Mouse (Mus musculus): ENCODE results near the gene Atp1a4.

Atp1a4 gene
- long read RNA-seq, experiment 1, partial matches to known transcripts, result 1 of 1 reads
- long read RNA-seq, experiment 1, other reads (novel, unspliced or antisense), result 0 of 1 reads
- long read RNA-seq, experiment 2, partial matches to known transcripts, result 1 of 1 reads
- long read RNA-seq, experiment 2, other reads (novel, unspliced or antisense), result 0 of 1 reads

GRCm38 (mm10) chr1:172258314-172258713 lies at the start of gene Atp1a4:
Atp1a4 (minus strand) TSS chr1:172258414.
- intact Hi-C loops (cut with DNase I), result no loop called here

- intact Hi-C loops (cut with DNase I), result loop anchor here (5.0 to 10.0 kb wide), 3 partner anchors 36 to 161 kb away; partner anchors contain the start of gene Dcaf8
Measured at GRCm38 (mm10) chr1:172307936-172308335, 49.7 kb upstream of the Atp1a4 start.

GRCm38 (mm10) chr1:172306885-172307284 lies 48.7 kb upstream of the Atp1a4 start:
- intact Hi-C loops (cut with DNase I), result loop anchor here (5.0 to 10.0 kb wide), 3 partner anchors 35 to 160 kb away; partner anchors contain the start of gene Dcaf8

- intact Hi-C loops (cut with DNase I), result loop anchor here (5.0 to 10.0 kb wide), 3 partner anchors 34 to 159 kb away; partner anchors contain the start of gene Dcaf8
Measured at GRCm38 (mm10) chr1:172306196-172306595, 48.0 kb upstream of the Atp1a4 start.

- intact Hi-C loops (cut with DNase I), result loop anchor here (5.0 to 10.0 kb wide), 3 partner anchors 33 to 158 kb away; partner anchors contain the start of gene Dcaf8
Measured at GRCm38 (mm10) chr1:172305635-172306034, 47.4 kb upstream of the Atp1a4 start.

- intact Hi-C loops (cut with DNase I), result loop anchor here (5.0 to 10.0 kb wide), 3 partner anchors 33 to 158 kb away; partner anchors contain the start of gene Dcaf8
Measured at GRCm38 (mm10) chr1:172305153-172305552, 46.9 kb upstream of the Atp1a4 start.

GRCm38 (mm10) chr1:172304443-172304842 lies 46.2 kb upstream of the Atp1a4 start:
- intact Hi-C loops (cut with DNase I), result loop anchor here (5.0 to 10.0 kb wide), 2 partner anchors 60 to 87 kb away; partner anchors contain the start of gene Casq1

GRCm38 (mm10) chr1:172302851-172303250 lies 44.6 kb upstream of the Atp1a4 start:
- intact Hi-C loops (cut with DNase I), result loop anchor here (5.0 to 10.0 kb wide), 2 partner anchors 58 to 86 kb away; partner anchors contain the start of gene Casq1

- intact Hi-C loops (cut with DNase I), result loop anchor here (5.0 to 10.0 kb wide), 2 partner anchors 58 to 85 kb away; partner anchors contain the start of gene Casq1
Measured at GRCm38 (mm10) chr1:172302311-172302710, 44.1 kb upstream of the Atp1a4 start.

- intact Hi-C loops (cut with DNase I), result loop anchor here (5.0 to 10.0 kb wide), 2 partner anchors 56 to 84 kb away; partner anchors contain the start of gene Casq1
Measured at GRCm38 (mm10) chr1:172301180-172301579, 43.0 kb upstream of the Atp1a4 start.

- intact Hi-C loops (cut with DNase I), result loop anchor here (5.0 to 10.0 kb wide), 2 partner anchors 55 to 83 kb away; partner anchors contain the start of gene Casq1
Measured at GRCm38 (mm10) chr1:172300247-172300646, 42.0 kb upstream of the Atp1a4 start.

GRCm38 (mm10) chr1:172299528-172299927 lies 41.3 kb upstream of the Atp1a4 start:
- intact Hi-C loops (cut with DNase I), result no loop called here

- intact Hi-C loops (cut with DNase I), result no loop called here
Measured at GRCm38 (mm10) chr1:172297611-172298537, 39.7 kb upstream of the Atp1a4 start, which contains the start of gene Atp1a2. Atp1a2 (minus strand) TSS chr1:172298064.

- intact Hi-C loops (cut with DNase I), result no loop called here
Measured at GRCm38 (mm10) chr1:172296816-172297510, 38.7 kb upstream of the Atp1a4 start.

GRCm38 (mm10) chr1:172295751-172296197 lies 37.6 kb upstream of the Atp1a4 start:
- intact Hi-C loops (cut with DNase I), result no loop called here

- intact Hi-C loops (cut with DNase I), result no loop called here
Measured at GRCm38 (mm10) chr1:172293449-172293848, 35.2 kb upstream of the Atp1a4 start.

- intact Hi-C loops (cut with DNase I), result no loop called here
Measured at GRCm38 (mm10) chr1:172292880-172293279, 34.7 kb upstream of the Atp1a4 start.

- intact Hi-C loops (cut with DNase I), result no loop called here
Measured at GRCm38 (mm10) chr1:172289617-172289946, 31.4 kb upstream of the Atp1a4 start.

- intact Hi-C loops (cut with DNase I), result no loop called here
Measured at GRCm38 (mm10) chr1:172288900-172289616, 30.8 kb upstream of the Atp1a4 start.

- intact Hi-C loops (cut with DNase I), result no loop called here
Measured at GRCm38 (mm10) chr1:172286740-172287139, 28.5 kb upstream of the Atp1a4 start.
